Mouse (Mus musculus): ENCODE measurements at regions not wholly inside any gene's neighbourhood (a gene's known extent, or its start where the extent isn't known, plus 50 kb on each side); places are given as distances from the start of the nearest gene placed in this dataset.

- TF ChIP-seq CTCF (conservative IDR thresholded peaks at IDR 0.05; ENCODE audit: low read length), result no peak
- TF ChIP-seq POU5F1 (IDR thresholded peaks at IDR 0.05; ENCODE audit: borderline replicate concordance, low read length), result no peak
Measured at GRCm38 (mm10) chr13:93564902-93565301, 65.3 kb upstream of the Jmy start.
